Mouse (Mus musculus): ENCODE measurements around the gene Hs6st1. TPM values are rescaled to one million over a fixed set of nuclear protein-coding genes. Genes with fewer than 3 reads are reported as not detected.

Gene Hs6st1
- polyA plus RNA-seq, 1 experiment from 2014 or later: 9.7 TPM

GRCm38 (mm10) chr1:36134584-36134983, 66.4 kb downstream of the Hs6st1 start:
- Histone ChIP-seq H3K9me3 (no peaks in the 10 kb centered on the region), H3K27ac (replicated peaks) (no peak overlapping the region), H3K4me3 (no peak overlapping the region), H3K4me2 (replicated peaks) (no peak overlapping the region), H3K36me3 (no peaks in the 10 kb centered on the region), H3K9ac (replicated peaks) (no peak overlapping the region), H3K27me3 (no peaks in the 10 kb centered on the region), H3K4me1 (peaks cover 5% of the 10 kb centered on the region; the same call in 1 of the 2 replicates)
- peak; percentile 63 for ATAC-seq (replicated peaks)
- 3% methylated on average over 3 of the region's 3 CpGs for WGBS

- Histone ChIP-seq H3K27me3 (no peaks in the 10 kb centered on the region), H3K27ac (replicated peaks) (no peak overlapping the region), H3K4me1 (no peaks in the 10 kb centered on the region), H3K4me3 (no peak overlapping the region), H3K36me3 (peaks cover 26% of the 10 kb centered on the region), H3K4me2 (replicated peaks) (no peak overlapping the region), H3K9me3 (no peaks in the 10 kb centered on the region), H3K9ac (replicated peaks) (no peak overlapping the region)
- no peak for ATAC-seq (replicated peaks)
- 92% methylated on average over 15 of the region's 15 CpGs for WGBS
Measured at GRCm38 (mm10) chr1:36140311-36140710, 72.1 kb downstream of the Hs6st1 start.

- H3K36me3 ChIP-seq: peaks cover 62% of the 10 kb centered on the region
- no peak overlapping the region for H3K27ac ChIP-seq (replicated peaks)
- 21% methylated on average over 1 of the region's 1 CpGs for WGBS
- ATAC-seq (replicated peaks): no peak
- H3K4me3 ChIP-seq: no peak overlapping the region
- no peak overlapping the region for H3K4me2 ChIP-seq (replicated peaks)
- no peak overlapping the region for H3K9ac ChIP-seq (replicated peaks)
- H3K9me3 ChIP-seq: no peaks in the 10 kb centered on the region
- H3K4me1 ChIP-seq: no peaks in the 10 kb centered on the region
- no peaks in the 10 kb centered on the region for H3K27me3 ChIP-seq
Measured at GRCm38 (mm10) chr1:36145050-36145449, 76.8 kb downstream of the Hs6st1 start.

DNA sequence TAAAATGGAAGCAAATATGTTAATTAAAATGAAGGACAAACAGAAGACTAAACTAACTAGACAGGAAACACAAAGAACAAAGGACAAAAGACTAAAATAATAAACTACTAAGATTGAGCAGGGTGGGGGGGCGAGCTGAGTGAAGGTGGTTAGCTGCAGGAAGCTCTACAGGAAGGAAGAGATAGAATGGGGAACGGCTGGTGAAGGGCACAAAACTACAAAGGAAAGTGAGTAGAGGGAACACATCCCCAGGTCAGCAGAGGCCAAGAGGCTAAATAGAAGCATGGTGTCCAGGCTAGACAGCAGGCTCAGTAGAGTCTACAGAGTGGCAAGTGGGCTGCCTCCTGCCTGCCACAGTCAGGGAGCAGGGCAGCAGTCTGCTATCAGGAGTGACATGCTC, 80.6 kb downstream of the Hs6st1 start:
- Histone ChIP-seq H3K4me1 (no peaks in the 10 kb centered on the region), H3K27ac (replicated peaks) (no peak overlapping the region), H3K36me3 (peaks cover 79% of the 10 kb centered on the region), H3K9ac (replicated peaks) (no peak overlapping the region), H3K4me2 (replicated peaks) (no peak overlapping the region), H3K9me3 (no peaks in the 10 kb centered on the region), H3K27me3 (no peaks in the 10 kb centered on the region), H3K4me3 (no peak overlapping the region)
- ATAC-seq (replicated peaks): no peak
- WGBS: 82% methylated on average over 2 of the region's 2 CpGs

DNA sequence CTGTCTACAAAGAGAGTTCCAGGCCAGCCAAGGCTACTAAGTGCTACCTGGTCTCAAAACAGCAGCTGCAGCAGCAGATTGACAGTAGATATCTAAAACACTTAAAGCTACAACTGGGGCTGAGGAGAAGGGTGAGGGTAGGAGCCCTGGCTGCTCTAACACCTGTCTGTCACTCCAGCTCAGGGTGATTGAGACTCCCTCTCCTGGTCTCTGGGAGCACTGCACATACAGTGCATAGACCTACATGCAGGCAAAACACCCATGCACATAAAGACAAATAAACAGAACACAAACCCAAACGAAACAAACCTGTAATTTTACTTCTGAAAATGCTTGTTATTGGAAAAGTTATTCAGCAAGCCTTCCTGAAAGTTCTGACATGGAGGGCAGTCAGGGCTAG, 81.2 kb downstream of the Hs6st1 start:
- WGBS: 73% methylated on average over 1 of the region's 1 CpGs
- no peaks in the 10 kb centered on the region for H3K9me3 ChIP-seq
- ATAC-seq (replicated peaks): no peak
- peaks cover 81% of the 10 kb centered on the region for H3K36me3 ChIP-seq
- H3K4me2 ChIP-seq (replicated peaks): no peak overlapping the region
- H3K4me3 ChIP-seq: no peak overlapping the region
- H3K27me3 ChIP-seq: no peaks in the 10 kb centered on the region
- no peak overlapping the region for H3K9ac ChIP-seq (replicated peaks)
- no peaks in the 10 kb centered on the region for H3K4me1 ChIP-seq
- H3K27ac ChIP-seq (replicated peaks): no peak overlapping the region

Small RNA genes within 50 kb of the gene (microRNA-seq; reads per million reads assigned to microRNA genes)
- 4.4 reads per million, percentile 16 among the genes with 10 or more reads in this experiment for gene Mir6897

Other genes with a start within 250 kb of the Hs6st1 start
- 54.7 and 55.4 TPM in 2 replicates for gene Uggt1, start 176.3 kb downstream of the Hs6st1 start, polyA plus RNA-seq (2015; fragmentation: Nextera tagmentation; extraction: Ambion mirVana)
- 0.53 and 0.59 TPM in 2 replicates for gene Neurl3, start 206.3 kb downstream of the Hs6st1 start, polyA plus RNA-seq (2015; fragmentation: Nextera tagmentation; extraction: Ambion mirVana)
- gene Arid5a, start 239.3 kb downstream of the Hs6st1 start, polyA plus RNA-seq (2015; fragmentation: Nextera tagmentation; extraction: Ambion mirVana): 3.2 and 3.6 TPM in 2 replicates

Measured in forebrain, embryonic 15.5 days (tissue).